ENCODE assay signal across 10 mouse cellular contexts in the genomic region with DNA sequence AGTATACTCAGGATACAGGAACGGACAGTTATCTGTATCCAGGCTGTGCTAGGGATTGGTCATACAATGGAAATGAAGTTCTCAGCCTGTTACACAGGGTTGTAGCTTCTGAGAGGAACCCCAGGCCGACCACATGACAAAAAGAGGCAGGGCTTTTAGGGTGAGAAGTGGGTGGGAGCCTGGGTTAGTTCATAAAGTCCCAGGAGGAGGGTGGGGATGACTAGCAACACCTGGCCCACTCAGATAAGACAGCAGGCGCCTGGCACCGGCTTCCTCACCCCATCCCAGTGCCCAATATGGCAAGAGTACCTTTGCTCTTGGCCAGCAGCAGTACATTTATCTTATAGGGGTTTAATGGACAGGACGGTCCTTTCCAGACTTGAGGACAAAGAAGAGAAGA. TPM values are rescaled to one million over a fixed set of nuclear protein-coding genes. Genes with fewer than 3 reads are reported as not detected.
DNase-seq lines count a peak whose midpoint lies in the region; ATAC-seq lines count a peak whose summit lies in the region.
"Had no signal": no experiment of that assay in that cellular context is flagged by ENCODE, and none has a peak within 500 bp of the region (broad histone marks: within the 10 kb centered on the region; RNA-seq: fewer than 3 reads in every experiment).

No protein-coding gene starts in this region.

- 0 out of 2 replicates have a peak, but pooled peaks cover 2% of the 10 kb centered on the region for H3K36me3 ChIP-seq in midbrain, embryonic 16.5 days (ENCODE audit: control insufficient read depth, insufficient read depth, low read length)

- no peaks in the 10 kb centered on the region for H3K9me3 ChIP-seq in midbrain, embryonic 16.5 days (replicated peaks; ENCODE audit: control insufficient read depth, low read length, poor library complexity, severe bottlenecking)
- H3K9me3 ChIP-seq: megakaryocyte, embryonic 14.5 days had no signal

- ATAC-seq in CD4-positive, CD25-positive, alpha-beta regulatory T cell, adult 4 months, result peak; percentile 19
- peak; percentile 75 for ATAC-seq in erythroid progenitor cell, adult 5-6 weeks (replicated peaks; ENCODE audit: low FRiP score, poor library complexity, severe bottlenecking)
- no peak for ATAC-seq in midbrain, embryonic 16.5 days

- H3K27ac ChIP-seq in midbrain, embryonic 16.5 days (ENCODE audit: low read length), result no peak overlapping the region

- 91% methylated on average over 5 of the region's 5 CpGs for WGBS in midbrain, embryonic 16.5 days

- H3K27me3 ChIP-seq in midbrain, embryonic 16.5 days (ENCODE audit: control insufficient read depth, insufficient read depth, low read depth, low read length), result no peaks in the 10 kb centered on the region
- H3K27me3 ChIP-seq: megakaryocyte, embryonic 14.5 days had no signal

- H3K4me1 ChIP-seq in midbrain, embryonic 16.5 days (ENCODE audit: control insufficient read depth, insufficient read depth, low read length), result peaks cover 7% of the 10 kb centered on the region

- H3K4me2 ChIP-seq in midbrain, embryonic 16.5 days (ENCODE audit: low read length), result no peak overlapping the region

- no peak overlapping the region for H3K9ac ChIP-seq in midbrain, embryonic 16.5 days (ENCODE audit: low read depth, low read length)

- no peak overlapping the region for H3K4me3 ChIP-seq in midbrain, embryonic 16.5 days (ENCODE audit: low read depth, low read length)
- H3K4me3 ChIP-seq: megakaryocyte, embryonic 14.5 days had no signal

- DNase-seq in heart, adult 11 months, result peak; percentile 77
- no peak for DNase-seq in heart, adult 8-10 months (ENCODE audit: low spot score)
- peak; percentile 69 to 86 for DNase-seq in spleen, postnatal 10 days (ENCODE audit: low spot score in 2 of 2)
- DNase-seq in frontal cortex, postnatal 10 days (ENCODE audit: low spot score in 2 of 2), result no peak
- DNase-seq in natural killer cell, adult 2 months (ENCODE audit: low spot score in 2 of 2), result no peak
- DNase-seq: heart, postnatal 14 days had no signal

RNA-seq across cellular contexts. Expression of gene Fam53b, which starts 41.2 kb away (rescaled TPM):
- 10 to 100 TPM; 24.0 to 31.3 (median 26.9) TPM for total RNA-seq in heart, adult 8-10 months (2022)
- polyA plus RNA-seq in CD4-positive, CD25-positive, alpha-beta regulatory T cell, adult 4 months (2017; shearing (Covaris generic)), result 100 to 1,000 TPM in 1 of 2 experiments, 10 to 100 TPM in 1; 73.4 to 102 TPM
- total RNA-seq in erythroid progenitor cell, adult 5-6 weeks (2015; ENCODE audit: low replicate concordance), result 241 and 246 TPM in 2 replicates
- 163 and 208 TPM in 2 replicates for total RNA-seq in erythroid progenitor cell, adult 5-6 weeks (2017; ENCODE audit: low replicate concordance)
- polyA plus RNA-seq in midbrain, embryonic 16.5 days (2015; fragmentation: Nextera tagmentation; extraction: Ambion mirVana), result 13.2 and 13.6 TPM in 2 replicates

Comparison
In these comparisons a context has a peak if more than half of its experiments do, and no peak if none do; other contexts are left out.
1. DNase-seq: peak in heart, adult 11 months (single experiment) and spleen, postnatal 10 days (2 of 2); none in heart, adult 8-10 months (single experiment), frontal cortex, postnatal 10 days (0 of 2) and natural killer cell, adult 2 months (0 of 2).
2. RNA of gene Fam53b, which starts 41.2 kb away (total RNA-seq): 163 to 246 TPM in erythroid progenitor cell, adult 5-6 weeks; 24.0 to 31.3 TPM in heart, adult 8-10 months; every median in the first group is over 4 times any median in the second.